Mouse (Mus musculus): ENCODE data around the gene Fam216b. TPM values are rescaled to one million over a fixed set of nuclear protein-coding genes. Genes with fewer than 3 reads are reported as not detected.

Fam216b gene
- polyA plus RNA-seq, 1 experiment from 2014 or later: not detected

- Histone ChIP-seq H3K4me1 (no peaks in the 10 kb centered on the region), H3K27me3 (no peaks in the 10 kb centered on the region), H3K9ac (no peak overlapping the region), H3K9me3 (no peaks in the 10 kb centered on the region), H3K27ac (no peak overlapping the region), H3K4me2 (no peak overlapping the region), H3K4me3 (replicated peaks) (no peak overlapping the region), H3K36me3 (replicated peaks) (no peaks in the 10 kb centered on the region)
- 86% methylated on average over 5 of the region's 5 CpGs for WGBS
- ATAC-seq (ENCODE audit: low FRiP score): no peak
Measured at GRCm38 (mm10) chr14:78083465-78083864, 5.3 kb downstream of the Fam216b start.

- H3K27me3 ChIP-seq: no peaks in the 10 kb centered on the region
- H3K9ac ChIP-seq: no peak overlapping the region
- H3K9me3 ChIP-seq: no peaks in the 10 kb centered on the region
- H3K4me3 ChIP-seq (replicated peaks): no peak overlapping the region
- ATAC-seq (ENCODE audit: low FRiP score): no peak
- no peak overlapping the region for H3K27ac ChIP-seq
- WGBS: 58% methylated on average over 2 of the region's 2 CpGs
- H3K36me3 ChIP-seq (replicated peaks): no peaks in the 10 kb centered on the region
- 0 out of 2 replicates have a peak, but pooled peaks cover 2% of the 10 kb centered on the region for H3K4me1 ChIP-seq
- H3K4me2 ChIP-seq: no peak overlapping the region
Measured at GRCm38 (mm10) chr14:78077508-78077907, 11.3 kb downstream of the Fam216b start.

- H3K9me3 ChIP-seq: no peaks in the 10 kb centered on the region
- H3K36me3 ChIP-seq (replicated peaks): no peaks in the 10 kb centered on the region
- no peaks in the 10 kb centered on the region for H3K27me3 ChIP-seq
- no peak for ATAC-seq (ENCODE audit: low FRiP score)
- H3K4me3 ChIP-seq (replicated peaks): no peak overlapping the region
- no peak overlapping the region for H3K27ac ChIP-seq
- no peaks in the 10 kb centered on the region; the same call in 1 of the 2 replicates for H3K4me1 ChIP-seq
- H3K4me2 ChIP-seq: no peak overlapping the region
- H3K9ac ChIP-seq: no peak overlapping the region
- WGBS: 95% methylated on average over 9 of the region's 9 CpGs
Measured at GRCm38 (mm10) chr14:78065938-78066710, 22.7 kb downstream of the Fam216b start.

- H3K4me1 ChIP-seq: no peaks in the 10 kb centered on the region
- 85% methylated on average over 11 of the region's 11 CpGs for WGBS
- no peak for ATAC-seq (ENCODE audit: low FRiP score)
- H3K27me3 ChIP-seq: no peaks in the 10 kb centered on the region
- no peaks in the 10 kb centered on the region for H3K36me3 ChIP-seq (replicated peaks)
- no peak overlapping the region for H3K4me3 ChIP-seq (replicated peaks)
- H3K9me3 ChIP-seq: no peaks in the 10 kb centered on the region
- H3K9ac ChIP-seq: no peak overlapping the region
- H3K4me2 ChIP-seq: no peak overlapping the region
- no peak overlapping the region for H3K27ac ChIP-seq
Measured at GRCm38 (mm10) chr14:78062484-78062883, 26.3 kb downstream of the Fam216b start.

- no peak for ATAC-seq (ENCODE audit: low FRiP score)
- no peak overlapping the region for H3K9ac ChIP-seq
Measured at GRCm38 (mm10) chr14:78060609-78060951, 28.2 kb downstream of the Fam216b start.

GRCm38 (mm10) chr14:78059878-78060608, 28.8 kb downstream of the Fam216b start:
- no peak overlapping the region for H3K4me3 ChIP-seq (replicated peaks)
- no peaks in the 10 kb centered on the region for H3K9me3 ChIP-seq
- H3K27me3 ChIP-seq: no peaks in the 10 kb centered on the region
- no peak overlapping the region for H3K9ac ChIP-seq
- no peaks in the 10 kb centered on the region for H3K36me3 ChIP-seq (replicated peaks)
- ATAC-seq (ENCODE audit: low FRiP score): no peak
- no peak overlapping the region for H3K27ac ChIP-seq
- WGBS: 73% methylated on average over 9 of the region's 9 CpGs
- H3K4me1 ChIP-seq: no peaks in the 10 kb centered on the region
- H3K4me2 ChIP-seq: no peak overlapping the region

More at GRCm38 (mm10) chr14:78060609-78060951, 28.2 kb downstream of the Fam216b start:
- Histone ChIP-seq H3K4me2 (no peak overlapping the region), H3K9me3 (no peaks in the 10 kb centered on the region), H3K4me3 (replicated peaks) (no peak overlapping the region), H3K27me3 (no peaks in the 10 kb centered on the region), H3K27ac (no peak overlapping the region), H3K4me1 (no peaks in the 10 kb centered on the region), H3K36me3 (replicated peaks) (no peaks in the 10 kb centered on the region)
- WGBS: 79% methylated on average over 6 of the region's 6 CpGs

- WGBS: 92% methylated on average over 7 of the region's 7 CpGs
- Histone ChIP-seq H3K27me3 (no peaks in the 10 kb centered on the region), H3K9ac (no peak overlapping the region), H3K9me3 (no peaks in the 10 kb centered on the region), H3K4me3 (replicated peaks) (no peak overlapping the region), H3K36me3 (replicated peaks) (no peaks in the 10 kb centered on the region), H3K4me1 (no peaks in the 10 kb centered on the region), H3K27ac (no peak overlapping the region), H3K4me2 (no peak overlapping the region)
- ATAC-seq (ENCODE audit: low FRiP score): no peak
Measured at GRCm38 (mm10) chr14:78057362-78057761, 31.4 kb downstream of the Fam216b start.

- Histone ChIP-seq H3K4me2 (no peak overlapping the region), H3K36me3 (replicated peaks) (no peaks in the 10 kb centered on the region), H3K27ac (no peak overlapping the region), H3K9ac (no peak overlapping the region), H3K9me3 (no peaks in the 10 kb centered on the region), H3K4me3 (replicated peaks) (no peak overlapping the region), H3K27me3 (no peaks in the 10 kb centered on the region), H3K4me1 (no peaks in the 10 kb centered on the region)
- ATAC-seq (ENCODE audit: low FRiP score): no peak
- 89% methylated on average over 3 of the region's 3 CpGs for WGBS
Measured at GRCm38 (mm10) chr14:78056371-78056770, 32.4 kb downstream of the Fam216b start.

GRCm38 (mm10) chr14:78048674-78049073, 40.1 kb downstream of the Fam216b start:
- H3K4me2 ChIP-seq: no peak overlapping the region
- no peaks in the 10 kb centered on the region for H3K9me3 ChIP-seq
- H3K27ac ChIP-seq: no peak overlapping the region
- H3K9ac ChIP-seq: no peak overlapping the region
- H3K4me3 ChIP-seq (replicated peaks): no peak overlapping the region
- WGBS: 90% methylated on average over 4 of the region's 4 CpGs
- no peaks in the 10 kb centered on the region for H3K27me3 ChIP-seq
- H3K4me1 ChIP-seq: no peaks in the 10 kb centered on the region
- no peak for ATAC-seq (ENCODE audit: low FRiP score)
- no peaks in the 10 kb centered on the region for H3K36me3 ChIP-seq (replicated peaks)

GRCm38 (mm10) chr14:78048258-78048657, 40.5 kb downstream of the Fam216b start:
- ATAC-seq (ENCODE audit: low FRiP score): no peak

GRCm38 (mm10) chr14:78043079-78043478, 45.7 kb downstream of the Fam216b start:
- no peak overlapping the region for H3K9ac ChIP-seq
- H3K4me1 ChIP-seq: no peaks in the 10 kb centered on the region; the same call in 1 of the 2 replicates
- 34% methylated on average over 2 of the region's 2 CpGs for WGBS
- H3K36me3 ChIP-seq (replicated peaks): no peaks in the 10 kb centered on the region
- no peak for ATAC-seq (ENCODE audit: low FRiP score)
- no peak overlapping the region for H3K27ac ChIP-seq
- H3K27me3 ChIP-seq: no peaks in the 10 kb centered on the region
- H3K9me3 ChIP-seq: no peaks in the 10 kb centered on the region
- no peak overlapping the region for H3K4me2 ChIP-seq
- no peak overlapping the region for H3K4me3 ChIP-seq (replicated peaks)

More at GRCm38 (mm10) chr14:78048258-78048657, 40.5 kb downstream of the Fam216b start:
- 94% methylated on average over 3 of the region's 3 CpGs for WGBS
- no peaks in the 10 kb centered on the region for H3K4me1 ChIP-seq
- H3K36me3 ChIP-seq (replicated peaks): no peaks in the 10 kb centered on the region
- H3K9ac ChIP-seq: no peak overlapping the region
- H3K27me3 ChIP-seq: no peaks in the 10 kb centered on the region
- H3K4me3 ChIP-seq (replicated peaks): no peak overlapping the region
- H3K9me3 ChIP-seq: no peaks in the 10 kb centered on the region
- H3K27ac ChIP-seq: no peak overlapping the region
- H3K4me2 ChIP-seq: no peak overlapping the region

GRCm38 (mm10) chr14:78041886-78042526, 46.8 kb downstream of the Fam216b start:
- H3K27ac ChIP-seq: no peak overlapping the region
- 84% methylated on average over 11 of the region's 11 CpGs for WGBS
- H3K4me2 ChIP-seq: no peak overlapping the region
- no peaks in the 10 kb centered on the region for H3K36me3 ChIP-seq (replicated peaks)
- no peaks in the 10 kb centered on the region for H3K27me3 ChIP-seq
- no peak for ATAC-seq (ENCODE audit: low FRiP score)
- no peak overlapping the region for H3K4me3 ChIP-seq (replicated peaks)
- H3K9me3 ChIP-seq: no peaks in the 10 kb centered on the region
- no peaks in the 10 kb centered on the region; the same call in 1 of the 2 replicates for H3K4me1 ChIP-seq
- H3K9ac ChIP-seq: no peak overlapping the region

Measured in forebrain, embryonic 12.5 days (tissue).